Mouse (Mus musculus) liver, postnatal 0 days (tissue): Measurements from ENCODE around the gene Mcat.

Experiments used
- CTCF ChIP-seq: sonication (generic); IDR thresholded peaks from 2 replicates; pipeline ENCODE4 v1.5.1; 2016; ENCODE audit warnings: antibody characterized with exemption, low read depth
- EP300 ChIP-seq: IDR thresholded peaks from 2 replicates; pipeline ENCODE4 v1.6.1; 2016; ENCODE audit warnings: antibody characterized with exemption, low read depth, mild to moderate bottlenecking

- TF ChIP-seq CTCF (no peak), EP300 (no peak)
These were observed 35.8 kb downstream of the Mcat start for GRCm38 (mm10) chr15:83527747-83528146.
